15 mouse cellular contexts compared by ENCODE assay signal in genomic region chr7:100487301-100487700, GRCm38 (mm10). TPM values are rescaled to one million over a fixed set of nuclear protein-coding genes. Genes with fewer than 3 reads are reported as not detected.
"Had no signal": no experiment of that assay in that cellular context is flagged by ENCODE, and none has a peak within 500 bp of the region (broad histone marks: within the 10 kb centered on the region; RNA-seq: fewer than 3 reads in every experiment).

No protein-coding gene starts in this region.

- H3K36me3 ChIP-seq: kidney, embryonic 15.5 days; limb, embryonic 10.5 days; midbrain, embryonic 13.5 days; neural tube, embryonic 15.5 days had no signal

- H3K4me3 ChIP-seq: kidney, embryonic 15.5 days; left cerebral cortex, adult 2 months; limb, embryonic 10.5 days; midbrain, embryonic 13.5 days; myocyte; neural tube, embryonic 15.5 days had no signal

- H3K4me2 ChIP-seq: kidney, embryonic 15.5 days; midbrain, embryonic 13.5 days; neural tube, embryonic 15.5 days had no signal

- H3K9ac ChIP-seq: kidney, embryonic 15.5 days; liver, embryonic 14.5 days; midbrain, embryonic 13.5 days; neural tube, embryonic 15.5 days had no signal

- DNase-seq: kidney, adult 2 months; kidney, postnatal 14 days; lung, adult 2 months; lung, postnatal 36 days; thymus, postnatal 14 days had no signal

- H3K27ac ChIP-seq: kidney, embryonic 15.5 days; left cerebral cortex, adult 2 months; limb, embryonic 10.5 days; liver, embryonic 14.5 days; midbrain, embryonic 13.5 days; neural tube, embryonic 15.5 days had no signal

- H3K27me3 ChIP-seq: kidney, embryonic 15.5 days; neural tube, embryonic 15.5 days had no signal

- ATAC-seq: lung, postnatal 0 days; midbrain, embryonic 13.5 days had no signal

- H3K9me3 ChIP-seq: kidney, embryonic 15.5 days; limb, embryonic 10.5 days; midbrain, embryonic 13.5 days; neural tube, embryonic 15.5 days had no signal

RNA-seq across cellular contexts. Expression of gene Ucp3, which starts 14.5 kb away (rescaled TPM):
- polyA plus RNA-seq: limb, embryonic 10.5 days; midbrain, embryonic 13.5 days; neural tube, embryonic 11.5 days; neural tube, embryonic 15.5 days; stomach, embryonic 14.5 days had no signal
